ENCODE assay signal across 11 mouse cellular contexts in the genomic region with DNA sequence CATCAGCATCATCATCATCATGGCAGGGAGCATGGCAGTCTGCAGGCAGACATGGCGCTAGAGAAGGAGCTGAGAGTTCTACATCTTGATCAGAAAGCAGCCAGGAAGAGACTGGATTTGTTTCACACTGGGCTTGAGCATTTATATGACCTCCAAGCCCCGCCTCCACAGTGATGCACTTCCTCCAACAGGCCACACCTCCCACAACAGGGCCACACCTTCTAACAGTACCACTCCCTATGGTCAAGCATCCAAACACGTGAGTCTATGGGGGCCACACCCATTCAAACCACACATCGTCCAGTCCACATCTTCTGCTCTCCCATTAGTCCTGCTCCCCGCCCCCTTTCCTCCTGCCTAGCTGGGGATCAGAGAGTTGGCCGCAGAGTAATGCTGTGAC.
"Had no signal": no experiment of that assay in that cellular context is flagged by ENCODE, and none has a peak within 500 bp of the region (broad histone marks: within the 10 kb centered on the region; RNA-seq: fewer than 3 reads in every experiment).

No protein-coding gene starts in this region.

- H3K36me3 ChIP-seq: kidney, embryonic 15.5 days; liver, embryonic 13.5 days had no signal

- H3K4me2 ChIP-seq: kidney, embryonic 15.5 days; liver, embryonic 13.5 days; midbrain, embryonic 11.5 days had no signal

- H3K9me3 ChIP-seq: kidney, embryonic 15.5 days had no signal

- H3K4me3 ChIP-seq: kidney, embryonic 15.5 days; liver, embryonic 13.5 days had no signal

- DNase-seq: kidney, adult 8-10 months; kidney, postnatal 10 days; kidney, postnatal 36 days; liver, embryonic 13.5 days; lung, adult 2 months; lung, postnatal 14 days; lung, postnatal 4 days; midbrain, embryonic 14.5 days; thymus, postnatal 25 days had no signal

- H3K4me1 ChIP-seq: liver, embryonic 13.5 days had no signal

- H3K27me3 ChIP-seq: kidney, embryonic 15.5 days; liver, embryonic 13.5 days had no signal

- H3K27ac ChIP-seq: kidney, embryonic 15.5 days; liver, embryonic 13.5 days had no signal

- H3K9ac ChIP-seq: kidney, embryonic 15.5 days; liver, embryonic 13.5 days had no signal
